Mouse (Mus musculus): Measurements from ENCODE around the gene Cercam. TPM values are rescaled to one million over a fixed set of nuclear protein-coding genes. Genes with fewer than 3 reads are reported as not detected.

The Cercam gene
- polyA plus RNA-seq (2012; rRNA removed): 8.4 and 9.5 TPM in 2 replicates

DNA sequence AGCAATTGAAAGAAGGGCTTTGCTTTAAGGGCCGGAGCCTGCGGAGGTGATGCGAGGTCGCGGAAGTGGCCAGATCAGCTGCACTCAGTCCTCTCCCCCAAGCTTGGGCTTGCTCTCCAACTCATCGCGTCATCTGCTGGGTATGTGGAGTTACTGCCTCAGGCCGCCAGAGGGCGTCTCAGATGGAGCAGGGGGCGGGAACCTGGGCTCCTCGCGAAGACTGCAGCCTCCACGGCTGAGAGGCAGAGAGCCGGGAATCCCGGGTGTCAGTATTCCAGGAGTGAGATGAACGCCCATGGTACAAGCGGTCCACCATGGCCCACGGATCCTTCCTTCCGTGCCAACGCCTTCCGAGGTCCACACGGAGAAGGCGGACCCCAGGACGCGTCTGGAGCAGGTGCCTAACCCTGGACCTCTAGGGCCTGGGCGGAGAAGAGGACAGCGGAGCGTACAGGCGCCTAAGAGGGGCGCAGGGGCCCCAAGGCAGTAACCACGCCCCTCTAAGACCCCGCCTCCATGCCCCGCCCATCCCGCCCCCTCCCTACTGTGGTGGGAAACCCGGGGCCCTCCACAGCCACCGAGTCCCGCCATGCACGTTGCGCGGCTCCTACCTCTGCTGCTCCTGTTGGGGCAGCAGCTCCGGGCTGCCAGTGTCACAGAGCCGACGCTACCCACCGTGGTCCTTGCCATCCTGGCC, at the start of gene Cercam:
Cercam (plus strand) TSS at position 216 of the 697 bp plus-strand sequence.
- 1% methylated on average over 44 of the region's 44 CpGs for WGBS
- TF ChIP-seq CTCF (IDR thresholded peaks at IDR 0.05; ENCODE audit: insufficient read depth, low read length): peak; percentile 82
- no peak for TF ChIP-seq POLR2A (IDR thresholded peaks at IDR 0.05; ENCODE audit: borderline replicate concordance, extremely low read depth, low read depth, low read length)
- DNase-seq: peak; percentile 80
- Histone ChIP-seq H3K4me3 (replicated peaks; ENCODE audit: extremely low read depth, low read depth, low read length) (peak within 1 kb of the TSS; percentile 83), H3K4me1 (ENCODE audit: control insufficient read depth, insufficient read depth, low read length) (peaks cover 5% of the 10 kb centered on the region; the same call in 1 of the 2 replicates)

- no peak overlapping the region for H3K4me3 ChIP-seq (replicated peaks; ENCODE audit: extremely low read depth, low read depth, low read length)
- 36% methylated on average over 2 of the region's 2 CpGs for WGBS
- no peak for TF ChIP-seq CTCF (IDR thresholded peaks at IDR 0.05; ENCODE audit: insufficient read depth, low read length)
- no peak for DNase-seq
- H3K4me1 ChIP-seq (ENCODE audit: control insufficient read depth, insufficient read depth, low read length): no peaks in the 10 kb centered on the region
Observed at GRCm38 (mm10) chr2:29819363-29819762, 49.6 kb upstream of the Cercam start.

DNA sequence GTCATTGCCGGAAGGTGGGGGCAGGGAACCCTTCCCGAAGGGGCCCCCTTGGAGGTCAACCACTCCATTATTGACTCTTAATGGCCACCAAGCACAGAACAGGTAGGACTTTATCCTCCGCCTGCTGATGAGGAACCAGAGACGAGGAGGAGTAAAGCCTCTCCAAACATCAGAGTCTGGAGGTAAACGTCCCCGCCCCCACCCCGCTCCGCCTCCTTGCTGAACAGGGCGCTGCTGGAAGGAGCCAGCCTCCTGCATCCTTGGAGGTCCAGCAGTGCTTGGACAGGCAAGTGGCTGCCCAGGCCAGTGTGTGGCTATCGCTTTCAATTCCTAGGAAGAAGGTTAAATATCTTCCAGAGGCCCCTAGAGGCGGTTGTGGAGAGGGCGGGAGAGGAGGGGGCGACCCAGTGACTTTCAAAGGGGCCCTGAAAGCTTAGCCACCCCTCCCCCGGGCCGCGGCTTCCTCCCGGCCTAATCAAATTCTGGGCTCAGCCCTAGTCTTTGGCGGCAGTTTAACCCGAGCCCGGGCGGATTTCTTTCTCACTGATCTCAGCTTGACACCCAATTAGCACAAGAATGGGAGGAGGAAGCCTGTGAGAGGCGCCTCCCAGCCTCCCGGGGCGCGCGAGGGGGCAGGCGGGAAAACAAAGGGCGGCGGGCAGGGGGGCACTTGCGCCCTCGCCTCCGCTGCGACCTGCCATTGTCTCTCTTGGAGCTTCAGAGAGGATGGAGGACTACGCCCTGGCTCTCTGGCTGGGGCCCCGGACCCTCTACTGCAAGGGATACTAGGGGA, 48.7 kb upstream of the Cercam start, which contains the start of gene Urm1:
Urm1 (plus strand) TSS at position 51 of the 793 bp plus-strand sequence.
- no peaks in the 10 kb centered on the region for H3K4me1 ChIP-seq (ENCODE audit: control insufficient read depth, insufficient read depth, low read length)
- under 1% methylated on average over 35 of the region's 35 CpGs for WGBS
- TF ChIP-seq CTCF (IDR thresholded peaks at IDR 0.05; ENCODE audit: insufficient read depth, low read length): no peak
- TF ChIP-seq POLR2A (IDR thresholded peaks at IDR 0.05; ENCODE audit: borderline replicate concordance, extremely low read depth, low read depth, low read length): peak; percentile 29; the same call in 1 of the 2 replicates
- peak within 1 kb of the TSS; percentile 55 for H3K4me3 ChIP-seq (replicated peaks; ENCODE audit: extremely low read depth, low read depth, low read length)
- DNase-seq: peak; percentile 54

- Histone ChIP-seq H3K4me1 (ENCODE audit: control insufficient read depth, insufficient read depth, low read length) (peaks cover 4% of the 10 kb centered on the region), H3K4me3 (replicated peaks; ENCODE audit: extremely low read depth, low read depth, low read length) (peak overlapping the region; percentile 86)
- WGBS: 7% methylated on average over 11 of the region's 11 CpGs
- TF ChIP-seq POLR2A (IDR thresholded peaks at IDR 0.05; ENCODE audit: borderline replicate concordance, extremely low read depth, low read depth, low read length) (no peak), CTCF (IDR thresholded peaks at IDR 0.05; ENCODE audit: insufficient read depth, low read length) (no peak)
- no peak for DNase-seq
Observed at GRCm38 (mm10) chr2:29826318-29826925, 42.5 kb upstream of the Cercam start.

- WGBS: under 1% methylated on average over 48 of the region's 48 CpGs
- Histone ChIP-seq H3K4me1 (ENCODE audit: control insufficient read depth, insufficient read depth, low read length) (peaks cover 4% of the 10 kb centered on the region), H3K4me3 (replicated peaks; ENCODE audit: extremely low read depth, low read depth, low read length) (peak overlapping the region; percentile 86)
- peak; percentile 94 for DNase-seq
- no peak for TF ChIP-seq CTCF (IDR thresholded peaks at IDR 0.05; ENCODE audit: insufficient read depth, low read length)
- TF ChIP-seq POLR2A (IDR thresholded peaks at IDR 0.05; ENCODE audit: borderline replicate concordance, extremely low read depth, low read depth, low read length): peak; percentile 59; the same call in 1 of the 2 replicates
Observed at GRCm38 (mm10) chr2:29826926-29827708, 41.8 kb upstream of the Cercam start.

- Histone ChIP-seq H3K4me1 (ENCODE audit: control insufficient read depth, insufficient read depth, low read length) (peaks cover 4% of the 10 kb centered on the region), H3K4me3 (replicated peaks; ENCODE audit: extremely low read depth, low read depth, low read length) (peak overlapping the region; percentile 81)
- no peak for TF ChIP-seq CTCF (IDR thresholded peaks at IDR 0.05; ENCODE audit: insufficient read depth, low read length)
- TF ChIP-seq POLR2A (IDR thresholded peaks at IDR 0.05; ENCODE audit: borderline replicate concordance, extremely low read depth, low read depth, low read length): no peak
- WGBS: 2% methylated on average over 12 of the region's 12 CpGs
- no peak for DNase-seq
Observed at GRCm38 (mm10) chr2:29827709-29828024, 41.3 kb upstream of the Cercam start.

DNA sequence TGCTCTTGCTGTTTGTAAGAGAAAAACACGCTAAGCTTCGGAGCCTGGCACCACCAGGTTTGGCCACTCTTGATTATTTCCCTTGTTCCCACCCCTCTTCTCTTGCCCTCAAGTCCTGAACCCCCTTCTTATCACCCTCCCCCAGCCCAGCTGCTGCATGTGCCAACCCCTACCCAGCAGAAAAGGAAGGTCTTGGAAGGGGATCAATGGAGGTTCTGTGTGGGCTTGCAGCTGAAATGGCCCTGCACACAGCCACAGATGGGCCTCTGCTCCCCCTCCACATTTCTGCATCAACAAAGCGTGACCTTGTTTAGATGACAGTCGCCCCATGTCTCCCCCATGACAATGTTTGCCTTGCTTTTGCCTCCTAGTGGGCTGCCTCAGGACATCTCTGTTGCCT, 37.9 kb upstream of the Cercam start:
- WGBS: 84% methylated on average over 4 of the region's 4 CpGs
- no peak for DNase-seq
- no peak overlapping the region for H3K4me3 ChIP-seq (replicated peaks; ENCODE audit: extremely low read depth, low read depth, low read length)
- TF ChIP-seq POLR2A (IDR thresholded peaks at IDR 0.05; ENCODE audit: borderline replicate concordance, extremely low read depth, low read depth, low read length) (no peak), CTCF (IDR thresholded peaks at IDR 0.05; ENCODE audit: insufficient read depth, low read length) (no peak)
- peaks cover 4% of the 10 kb centered on the region for H3K4me1 ChIP-seq (ENCODE audit: control insufficient read depth, insufficient read depth, low read length)

DNA sequence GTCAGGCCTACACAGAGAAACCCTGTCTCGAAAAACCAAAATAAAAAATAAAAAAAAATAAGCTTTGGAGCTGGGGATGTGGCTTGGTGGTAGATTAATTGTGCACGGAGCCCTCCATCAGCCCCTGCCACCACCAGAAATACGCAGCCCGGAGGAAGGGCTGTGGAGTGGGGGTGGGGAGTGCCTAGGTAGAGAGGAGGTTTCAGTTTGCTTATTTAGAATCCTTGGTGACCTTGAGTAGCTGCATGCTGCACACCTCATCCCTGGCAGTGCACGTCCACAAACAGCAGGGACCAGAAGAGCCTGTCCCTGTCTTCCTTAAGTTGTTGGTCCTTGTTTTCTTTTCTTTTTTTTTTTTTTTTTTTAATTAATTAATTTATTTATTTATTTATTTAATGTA, 35.2 kb upstream of the Cercam start:
- WGBS: 95% methylated on average over 5 of the region's 5 CpGs
- Histone ChIP-seq H3K4me1 (ENCODE audit: control insufficient read depth, insufficient read depth, low read length) (no peaks in the 10 kb centered on the region), H3K4me3 (replicated peaks; ENCODE audit: extremely low read depth, low read depth, low read length) (no peak overlapping the region)
- TF ChIP-seq POLR2A (IDR thresholded peaks at IDR 0.05; ENCODE audit: borderline replicate concordance, extremely low read depth, low read depth, low read length) (no peak), CTCF (IDR thresholded peaks at IDR 0.05; ENCODE audit: insufficient read depth, low read length) (no peak)
- DNase-seq: no peak

DNA sequence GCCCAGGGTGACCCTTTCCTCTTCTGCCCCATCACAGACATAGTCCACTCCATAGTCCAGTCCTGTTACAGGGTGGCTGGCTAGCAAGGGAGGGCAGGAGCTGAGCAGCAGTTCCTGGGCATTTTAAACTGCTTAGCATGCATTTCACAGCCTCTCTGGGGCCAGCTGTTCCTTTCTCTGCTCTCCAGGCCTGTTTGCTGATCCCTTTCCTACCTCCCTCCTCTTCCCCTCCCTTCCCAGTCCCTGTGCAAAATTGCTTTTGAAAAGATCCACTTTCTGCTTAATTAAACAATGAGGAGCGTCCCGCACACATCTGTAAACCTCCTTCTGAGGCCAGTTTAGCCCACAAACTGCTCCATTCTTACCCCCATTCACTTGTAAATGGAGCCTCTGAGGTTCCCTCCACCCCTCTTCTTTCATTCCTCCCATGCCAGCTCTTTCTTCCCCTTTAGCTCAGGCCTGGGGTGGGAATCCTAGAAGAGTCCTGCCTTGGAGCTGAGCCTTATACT, 33.5 kb upstream of the Cercam start:
- no peak for DNase-seq
- TF ChIP-seq POLR2A (IDR thresholded peaks at IDR 0.05; ENCODE audit: borderline replicate concordance, extremely low read depth, low read depth, low read length): no peak
- no peak for TF ChIP-seq CTCF (IDR thresholded peaks at IDR 0.05; ENCODE audit: insufficient read depth, low read length)
- Histone ChIP-seq H3K4me3 (replicated peaks; ENCODE audit: extremely low read depth, low read depth, low read length) (no peak overlapping the region), H3K4me1 (ENCODE audit: control insufficient read depth, insufficient read depth, low read length) (no peaks in the 10 kb centered on the region)
- WGBS: 78% methylated on average over 2 of the region's 2 CpGs

Data from lung, adult 2 months (tissue).